Mouse (Mus musculus) small intestine, adult 2 months (tissue): ENCODE measurements around the gene Pcyox1. TPM values are rescaled to one million over a fixed set of nuclear protein-coding genes. Genes with fewer than 3 reads are reported as not detected.
A peak's percentile ranks its signal among the peaks of the same experiment; 100 is the strongest.

ENCODE experiments used
- H3K27ac ChIP-seq: fragments of 200-500 bp; 2 replicates; pipeline ENCODE4 v1.5.1; 2012; ENCODE audit warnings: low read depth, low read length, control low read depth, inconsistent platforms; ENCODE audit not compliant: insufficient read depth
- H3K27me3 ChIP-seq: fragments of 200-500 bp; 2 replicates; pipeline ENCODE4 v1.6.1; 2012; ENCODE audit warnings: mild to moderate bottlenecking, moderate library complexity, low read length, inconsistent platforms; ENCODE audit not compliant: control insufficient read depth, insufficient read depth
- H3K36me3 ChIP-seq: fragments of 200-500 bp; 2 replicates; pipeline ENCODE4 v1.6.1; 2012; ENCODE audit warnings: mild to moderate bottlenecking, low read length, control low read depth, inconsistent platforms; ENCODE audit not compliant: control insufficient read depth, insufficient read depth
- H3K4me1 ChIP-seq: fragments of 200-500 bp; 2 replicates; pipeline ENCODE4 v1.6.1; 2012; ENCODE audit warnings: low read length, inconsistent platforms, mixed read lengths; ENCODE audit not compliant: control insufficient read depth, insufficient read depth, insufficient read length
- H3K4me3 ChIP-seq: fragments of 200-500 bp; 2 replicates; pipeline ENCODE4 v1.5.1; 2012; ENCODE audit warnings: low read depth, mild to moderate bottlenecking, control low read depth, inconsistent platforms, low read length, moderate library complexity
- CTCF ChIP-seq: fragments of 200-500 bp; IDR thresholded peaks from 2 replicates; pipeline ENCODE4 v1.5.1; 2012; ENCODE audit warnings: low read depth, mild to moderate bottlenecking, control low read depth, inconsistent platforms, low read length, moderate library complexity, mixed read lengths; ENCODE audit not compliant: insufficient replicate concordance, insufficient read length; ENCODE audit errors: extremely low read depth
- POLR2A ChIP-seq: fragments of 200-500 bp; IDR thresholded peaks from 2 replicates; pipeline ENCODE4 v1.6.1; 2012; ENCODE audit warnings: low read depth, mild to moderate bottlenecking, control low read depth, inconsistent platforms, low read length, moderate library complexity
- WGBS: fragments of 180-500 bp; shearing (Covaris S2); methylation state at CpG from one replicate; pipeline ENCODE4 v1.1.7; 2018; 5-methylcytosine and 5-hydroxymethylcytosine counted together
- polyA plus RNA-seq: library from polyadenylated mRNA; depleted of rRNA; stranded (reverse); fragments of >200 nt; gene quantifications from 2 replicates; pipeline ENCODE4 v1.2.3, GENCODE M21; 2012; rRNA removed

Gene Pcyox1
- 8.1 and 10.0 TPM in 2 replicates for polyA plus RNA-seq

GRCm38 (mm10) chr6:86396581-86397256, at the start of gene Pcyox1:
Gene Pcyox1, minus strand, starts transcription at chr6:86397154.
- peaks cover 7% of the 10 kb centered on the region; the same call in 1 of the 2 replicates for H3K4me1 ChIP-seq
- WGBS, result 1% methylated on average over 51 of the region's 51 CpGs
- peak within 1 kb of the TSS; percentile 72 for H3K27ac ChIP-seq
- H3K36me3 ChIP-seq, result peaks cover 9% of the 10 kb centered on the region
- TF ChIP-seq CTCF (no peak), POLR2A (peak; percentile 60)
- H3K27me3 ChIP-seq, result no peaks in the 10 kb centered on the region
- H3K4me3 ChIP-seq, result peak within 1 kb of the TSS; percentile 81

GRCm38 (mm10) chr6:86445551-86445950, 48.6 kb upstream of the Pcyox1 start:
- TF ChIP-seq CTCF (no peak), POLR2A (no peak)
- no peak overlapping the region for H3K27ac ChIP-seq
- H3K4me3 ChIP-seq, result no peak overlapping the region
- H3K27me3 ChIP-seq, result no peaks in the 10 kb centered on the region
- peaks cover 35% of the 10 kb centered on the region for H3K36me3 ChIP-seq
- WGBS, result 90% methylated on average over 18 of the region's 18 CpGs
- H3K4me1 ChIP-seq, result no peaks in the 10 kb centered on the region

GRCm38 (mm10) chr6:86441571-86441970, 44.6 kb upstream of the Pcyox1 start:
- H3K4me1 ChIP-seq, result no peaks in the 10 kb centered on the region
- H3K27ac ChIP-seq, result no peak overlapping the region
- H3K27me3 ChIP-seq, result no peaks in the 10 kb centered on the region
- H3K36me3 ChIP-seq, result peaks cover 18% of the 10 kb centered on the region
- WGBS, result 94% methylated on average over 10 of the region's 10 CpGs
- no peak overlapping the region for H3K4me3 ChIP-seq
- no peak for TF ChIP-seq CTCF
- TF ChIP-seq POLR2A, result no peak

GRCm38 (mm10) chr6:86439531-86439930, 42.6 kb upstream of the Pcyox1 start:
- TF ChIP-seq POLR2A, result no peak
- Histone ChIP-seq H3K27ac (no peak overlapping the region), H3K4me3 (no peak overlapping the region), H3K36me3 (peaks cover 6% of the 10 kb centered on the region), H3K27me3 (no peaks in the 10 kb centered on the region), H3K4me1 (no peaks in the 10 kb centered on the region)
- WGBS, result 62% methylated on average over 1 of the region's 1 CpGs

- 2% methylated on average over 13 of the region's 13 CpGs for WGBS
- peak overlapping the region; percentile 98 for H3K27ac ChIP-seq
- no peaks in the 10 kb centered on the region for H3K4me1 ChIP-seq
- peak overlapping the region; percentile 79 for H3K4me3 ChIP-seq
- no peak for TF ChIP-seq CTCF
- TF ChIP-seq POLR2A, result no peak
- peaks cover 7% of the 10 kb centered on the region for H3K36me3 ChIP-seq
- no peaks in the 10 kb centered on the region for H3K27me3 ChIP-seq
These were observed 42.2 kb upstream of the Pcyox1 start for GRCm38 (mm10) chr6:86439119-86439496.

- under 1% methylated on average over 59 of the region's 59 CpGs for WGBS
- peak within 1 kb of the TSS; percentile 98 for H3K27ac ChIP-seq
- peak; percentile 51; the same call in 1 of the 2 replicates for TF ChIP-seq POLR2A
- TF ChIP-seq CTCF, result peak; percentile 53; the same call in 1 of the 2 replicates
- no peaks in the 10 kb centered on the region for H3K27me3 ChIP-seq
- peak within 1 kb of the TSS; percentile 79 for H3K4me3 ChIP-seq
- H3K4me1 ChIP-seq, result peaks cover 1% of the 10 kb centered on the region; the same call in 1 of the 2 replicates
- peaks cover 2% of the 10 kb centered on the region; the same call in 1 of the 2 replicates for H3K36me3 ChIP-seq
These were observed 41.5 kb upstream of the Pcyox1 start, which contains the start of gene C87436 for GRCm38 (mm10) chr6:86438272-86439118. Gene C87436, plus strand, starts transcription at chr6:86438374.

- H3K4me1 ChIP-seq, result peaks cover 3% of the 10 kb centered on the region; the same call in 1 of the 2 replicates
- peaks cover 1% of the 10 kb centered on the region; the same call in 1 of the 2 replicates for H3K36me3 ChIP-seq
- TF ChIP-seq CTCF, result peak; percentile 48; the same call in 1 of the 2 replicates
- no peak for TF ChIP-seq POLR2A
- H3K27ac ChIP-seq, result peak overlapping the region; percentile 72
- no peaks in the 10 kb centered on the region for H3K27me3 ChIP-seq
- peak overlapping the region; percentile 79 for H3K4me3 ChIP-seq
- WGBS, result under 1% methylated on average over 14 of the region's 14 CpGs
These were observed 40.8 kb upstream of the Pcyox1 start for GRCm38 (mm10) chr6:86437711-86438110.
